Mouse (Mus musculus) adrenal gland, postnatal 14 days (tissue): ENCODE measurements around the gene Tstd3. TPM values are rescaled to one million over a fixed set of nuclear protein-coding genes. Genes with fewer than 3 reads are reported as not detected.
"Not testable (repeated sequence)": the region's sequence is repeated elsewhere in the genome, so short reads cannot be mapped to it uniquely, and the experiment has no call there.

Experiments used
- DNase-seq: peaks from one replicate; pipeline ENCODE4 v3.0.0; 2021; ENCODE audit warnings: mixed read lengths
- total RNA-seq: library from RNA; stranded (reverse); gene quantifications from 2 replicates; pipeline ENCODE4 v1.2.3, GENCODE M21; 2021

The Tstd3 gene
- total RNA-seq, 1 experiment from 2014 or later = 13.4 TPM

- no peak for DNase-seq
These were observed 11.8 kb downstream of the Tstd3 start for GRCm38 (mm10) chr4:21755123-21755789.

- no peak for DNase-seq
These were observed 21.3 kb downstream of the Tstd3 start for GRCm38 (mm10) chr4:21745723-21746122.

DNA sequence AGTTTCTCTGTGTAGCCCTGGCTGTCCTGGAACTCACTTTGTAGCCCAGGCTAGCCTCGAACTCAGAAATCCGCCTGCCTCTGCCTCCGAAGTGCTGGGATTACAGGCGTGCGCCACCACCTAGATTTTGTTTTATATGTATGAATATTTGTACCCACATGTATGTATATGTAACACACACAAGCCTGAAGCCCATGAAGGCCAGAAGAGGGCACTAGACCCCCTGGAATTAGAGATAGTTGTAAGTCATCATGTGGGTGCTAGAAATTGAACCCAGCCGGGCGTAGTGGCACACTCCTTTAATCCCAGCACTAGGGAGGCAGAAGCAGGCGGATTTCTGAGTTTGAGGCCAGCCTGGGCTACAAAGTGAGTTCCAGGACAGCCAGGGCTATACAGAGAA, 22.9 kb downstream of the Tstd3 start:
- DNase-seq = not testable (repeated sequence)

GRCm38 (mm10) chr4:21739169-21739568, 27.8 kb downstream of the Tstd3 start:
- no peak for DNase-seq

DNA sequence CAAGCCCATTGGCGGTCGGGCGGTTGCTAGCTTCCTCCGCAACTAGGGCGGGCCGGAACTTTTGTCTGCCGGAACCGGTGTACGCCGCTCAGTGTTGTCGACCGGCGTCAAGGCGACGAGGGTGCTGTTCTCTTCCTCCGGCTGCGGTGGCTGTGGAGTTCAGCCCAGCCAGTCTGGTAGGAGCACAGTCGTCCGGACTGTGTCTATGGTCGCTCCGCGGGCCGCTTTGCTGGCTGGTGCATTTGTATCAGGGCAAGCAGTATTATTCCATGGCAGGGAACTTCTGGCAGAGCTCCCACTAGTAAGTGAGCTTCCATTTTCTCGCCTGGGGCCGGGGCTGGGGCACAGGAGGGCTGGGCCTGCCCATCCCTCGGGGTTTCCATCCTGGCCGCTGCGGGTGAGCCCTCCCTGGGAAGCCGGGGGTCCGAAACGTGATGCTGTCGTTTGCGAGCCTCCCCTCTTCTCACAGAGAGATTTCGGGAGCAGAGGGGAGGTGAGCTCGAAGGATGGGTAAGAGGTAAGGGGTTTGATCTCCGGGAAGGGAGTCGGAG, 39.3 kb downstream of the Tstd3 start, which contains the start of gene Ccnc:
Ccnc (plus strand) TSS at position 87 of the 551 bp plus-strand sequence.
- peak; percentile 96 for DNase-seq

DNA sequence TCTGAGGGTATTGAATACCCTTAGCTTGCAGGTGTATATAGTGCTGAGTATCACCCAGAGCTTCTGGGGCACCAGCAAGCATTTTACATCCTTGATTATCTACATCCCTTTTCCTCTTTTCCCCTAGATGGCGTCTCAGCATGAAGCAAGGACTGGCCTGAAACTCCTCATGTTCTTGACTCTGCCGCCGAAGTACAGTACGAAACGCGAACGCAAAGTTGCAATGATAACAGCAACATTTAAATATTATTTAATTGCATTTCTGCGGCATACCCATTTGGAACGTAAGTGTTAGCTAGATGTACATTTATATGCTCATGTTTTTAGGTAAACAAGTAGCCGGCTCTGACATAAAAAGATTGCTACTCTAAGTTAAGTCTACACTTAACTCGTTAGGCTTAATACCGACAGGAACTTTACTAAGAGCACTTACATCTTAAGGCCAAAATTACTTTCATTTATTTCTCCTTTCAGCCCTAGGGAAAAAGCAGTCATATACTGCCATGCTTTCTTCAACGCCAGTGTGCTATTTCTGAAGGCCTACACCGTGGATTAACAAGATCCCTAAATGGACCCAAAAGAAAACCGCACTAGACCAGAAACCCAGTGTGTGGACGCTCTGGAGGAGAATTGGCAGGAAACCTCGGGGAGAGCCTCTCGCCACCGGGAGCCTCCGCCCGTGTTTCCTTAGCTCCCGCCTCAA, 39.9 kb downstream of the Tstd3 start:
- peak; percentile 32 for DNase-seq

DNA sequence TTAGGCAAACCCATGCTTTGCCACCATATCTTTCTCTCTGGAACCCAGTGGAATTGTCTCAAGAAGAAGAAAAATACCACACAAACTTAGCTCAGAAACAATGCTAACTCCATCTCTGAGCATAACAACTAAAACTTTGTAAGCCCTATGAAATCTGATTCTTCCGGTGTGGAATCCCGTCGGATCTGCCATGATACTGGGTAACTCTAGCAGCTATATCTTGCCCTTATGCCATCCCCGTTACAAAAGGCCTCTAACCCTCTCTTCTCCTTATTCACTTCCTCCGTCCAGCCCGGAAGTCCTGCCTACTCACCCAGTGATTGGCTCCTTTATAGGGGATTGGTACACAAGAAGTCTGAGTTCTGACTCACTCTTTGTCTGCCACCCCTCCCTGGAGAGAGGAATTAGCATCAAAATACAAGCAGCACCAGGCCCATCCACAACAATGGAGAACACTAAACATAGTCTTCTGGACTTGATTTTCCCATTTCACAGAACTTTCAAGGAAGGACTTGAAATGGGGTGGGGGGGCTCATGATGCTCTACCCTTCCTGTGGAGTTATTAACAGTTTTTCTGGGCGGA, 44.2 kb downstream of the Tstd3 start:
- DNase-seq = no peak

GRCm38 (mm10) chr4:21712147-21712546, 54.9 kb downstream of the Tstd3 start:
- DNase-seq = peak; percentile 94

Other genes starting within 250 kb of the Tstd3 start
- not detected in 2 replicates for gene Prdm13, start 81.2 kb downstream of the Tstd3 start, total RNA-seq
- 19.5 and 19.9 TPM in 2 replicates for gene Ccnc, start 39.5 kb downstream of the Tstd3 start, total RNA-seq
- gene Usp45, start 56 bp downstream of the Tstd3 start, total RNA-seq = 21.9 and 22.9 TPM in 2 replicates
- 94.3 and 122 TPM in 2 replicates for gene Pnisr, start 80.4 kb upstream of the Tstd3 start, total RNA-seq
- gene Coq3, start 112.5 kb upstream of the Tstd3 start, total RNA-seq = 22.5 and 22.9 TPM in 2 replicates
- gene Faxc, start 164.1 kb upstream of the Tstd3 start, total RNA-seq = 5.2 TPM in 2 replicates